Mouse (Mus musculus) liver, postnatal 0 days (tissue): Measurements from ENCODE around the gene Cdk5r2. TPM values are rescaled to one million over a fixed set of nuclear protein-coding genes. Genes with fewer than 3 reads are reported as not detected.

Experiments used
- ATAC-seq: fragments of 200-750 bp; cut with Nextera tagmentation; 2 replicates; pipeline ENCODE4 v1.8.0; 2017; ENCODE audit warnings: mild to moderate bottlenecking, moderate library complexity
- DNase-seq: peaks from one replicate; pipeline ENCODE4 v3.0.0-alpha.2; 2016
- H3K27ac ChIP-seq: fragments of 300-500 bp; sonication (generic); 2 replicates; pipeline ENCODE4 v1.5.1; 2014; ENCODE audit warnings: antibody characterized with exemption, moderate library complexity, mild to moderate bottlenecking, low read depth
- H3K27me3 ChIP-seq: fragments of 300-500 bp; sonication (generic); 2 replicates; pipeline ENCODE4 v1.6.1; 2014; ENCODE audit warnings: low read length, control low read depth, mixed read lengths; ENCODE audit not compliant: insufficient read depth
- H3K36me3 ChIP-seq: fragments of 300-500 bp; sonication (generic); replicated peaks from 2 replicates; pipeline ENCODE4 v1.6.1; 2014; ENCODE audit warnings: mild to moderate bottlenecking, control low read depth, low read length, moderate library complexity, mixed read lengths; ENCODE audit not compliant: insufficient read depth
- H3K4me1 ChIP-seq: fragments of 300-500 bp; sonication (generic); 2 replicates; pipeline ENCODE4 v1.6.1; 2014; ENCODE audit warnings: antibody characterized with exemption, mild to moderate bottlenecking, control low read depth; ENCODE audit not compliant: insufficient read depth
- H3K4me2 ChIP-seq: fragments of 300-500 bp; sonication (generic); 2 replicates; pipeline ENCODE4 v1.6.1; 2014; ENCODE audit warnings: low read depth, mild to moderate bottlenecking, low read length, moderate library complexity, mixed read lengths
- H3K4me3 ChIP-seq: fragments of 300-500 bp; sonication (generic); 2 replicates; pipeline ENCODE4 v1.5.1; 2014; ENCODE audit warnings: low read depth, low read length
- H3K9ac ChIP-seq: fragments of 300-500 bp; sonication (generic); replicated peaks from 2 replicates; pipeline ENCODE4 v1.6.1; 2014; ENCODE audit warnings: mild to moderate bottlenecking, moderate library complexity
- H3K9me3 ChIP-seq: fragments of 300-500 bp; sonication (generic); 2 replicates; pipeline ENCODE4 v1.6.1; 2016; ENCODE audit warnings: mild to moderate bottlenecking, control low read depth, low read length, mixed read lengths
- CTCF ChIP-seq: sonication (generic); IDR thresholded peaks from 2 replicates; pipeline ENCODE4 v1.5.1; 2016; ENCODE audit warnings: antibody characterized with exemption, low read depth
- EP300 ChIP-seq: IDR thresholded peaks from 2 replicates; pipeline ENCODE4 v1.6.1; 2016; ENCODE audit warnings: antibody characterized with exemption, low read depth, mild to moderate bottlenecking
- WGBS: fragments of 180-500 bp; shearing (Covaris S2); extraction: QIAGEN DNeasy Blood & Tissue Kit; methylation state at CpG from one replicate; pipeline ENCODE4 v1.1.7; 2014; ENCODE audit not compliant: insufficient replicate concordance; 5-methylcytosine and 5-hydroxymethylcytosine counted together
- polyA plus RNA-seq: library from polyadenylated mRNA; unstranded; fragments of >200 nt; fragmentation: Nextera tagmentation; extraction: Ambion mirVana; gene quantifications from 2 replicates; pipeline ENCODE4 v1.2.1, GENCODE M21; 2015

The Cdk5r2 gene
- polyA plus RNA-seq, 1 experiment from 2014 or later = not detected

DNA sequence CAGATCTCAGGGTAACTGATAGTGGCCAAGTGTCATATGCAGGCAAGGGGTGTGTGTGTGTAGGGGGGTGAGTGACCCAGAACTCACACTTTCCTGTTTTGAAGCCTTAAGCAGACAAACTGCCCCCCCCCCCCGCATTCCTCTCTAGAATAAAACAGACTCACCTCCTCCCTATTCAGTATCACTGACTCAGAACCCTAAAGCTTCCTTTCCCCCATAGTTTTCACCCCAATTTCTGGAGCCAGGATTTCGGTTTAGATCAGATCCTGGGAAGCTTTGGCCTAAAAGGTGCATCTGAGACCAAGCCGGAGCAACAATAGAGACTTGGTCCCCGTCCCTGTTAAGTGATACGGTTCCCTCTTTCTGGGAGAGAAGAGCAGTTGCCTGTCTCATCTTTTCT, 28.7 kb downstream of the Cdk5r2 start:
- TF ChIP-seq EP300 = no peak
- TF ChIP-seq CTCF = no peak
- H3K9ac ChIP-seq = no peak overlapping the region
- H3K27ac ChIP-seq = no peak overlapping the region
- DNase-seq (no peak), ATAC-seq (no peak)
- no peak overlapping the region for H3K4me2 ChIP-seq
- H3K27me3 ChIP-seq = peaks cover 75% of the 10 kb centered on the region
- peaks cover 3% of the 10 kb centered on the region; the same call in 1 of the 2 replicates for H3K4me1 ChIP-seq
- no peaks in the 10 kb centered on the region for H3K36me3 ChIP-seq
- no peak overlapping the region for H3K4me3 ChIP-seq
- H3K9me3 ChIP-seq = no peaks in the 10 kb centered on the region
- WGBS = 14% methylated on average over 5 of the region's 5 CpGs

DNA sequence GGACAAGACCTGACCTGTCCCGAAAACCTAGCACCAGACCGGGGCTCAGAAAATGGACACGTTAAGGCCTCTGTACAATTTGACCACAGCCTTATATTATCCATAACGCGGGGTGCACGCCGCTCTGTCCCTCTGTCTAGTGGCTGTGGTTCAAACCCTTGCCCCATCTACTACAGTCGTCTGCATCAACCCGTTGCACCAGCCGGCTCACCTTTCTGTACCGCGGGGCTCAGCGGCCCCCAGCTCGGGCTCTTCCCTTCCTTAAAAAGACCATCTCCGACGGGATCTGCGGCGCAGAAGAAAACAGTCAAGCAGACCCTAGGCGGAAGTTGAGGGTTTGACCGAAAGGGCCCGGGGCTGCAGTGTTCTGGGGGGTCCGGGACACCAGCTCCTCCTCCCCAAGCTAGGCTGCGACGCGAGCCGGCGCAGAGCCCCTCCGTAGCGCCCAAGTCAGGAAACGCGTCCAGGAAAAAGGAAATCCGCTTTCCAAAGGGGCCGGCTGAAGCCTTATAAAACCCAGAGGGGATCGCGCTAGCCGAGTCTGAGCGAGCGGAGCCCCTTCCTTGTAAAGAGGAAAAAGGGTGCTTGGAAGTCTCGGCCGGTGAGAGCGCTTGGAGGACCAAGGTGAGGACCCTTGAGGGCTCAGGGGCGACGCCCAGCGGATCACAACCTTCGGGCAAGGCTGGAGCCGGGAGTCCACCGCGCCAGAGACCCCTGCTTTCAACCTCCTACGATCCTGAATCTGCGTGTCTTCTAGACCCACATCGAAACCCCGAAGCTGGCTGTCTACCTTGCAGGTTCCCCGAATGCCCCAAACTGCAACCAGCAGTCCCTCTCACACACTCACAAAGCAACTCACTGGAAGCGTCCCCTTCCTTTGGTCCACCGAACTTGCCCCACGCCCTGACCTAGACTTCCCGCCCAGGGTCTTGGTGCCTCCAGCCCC, 29.7 kb downstream of the Cdk5r2 start:
- peak overlapping the region; percentile 49 for H3K4me2 ChIP-seq
- peak overlapping the region; percentile 17 for H3K4me3 ChIP-seq
- H3K27me3 ChIP-seq = peaks cover 70% of the 10 kb centered on the region
- 1% methylated on average over 57 of the region's 57 CpGs for WGBS
- H3K9me3 ChIP-seq = no peaks in the 10 kb centered on the region
- no peaks in the 10 kb centered on the region for H3K36me3 ChIP-seq
- peaks cover 3% of the 10 kb centered on the region; the same call in 1 of the 2 replicates for H3K4me1 ChIP-seq
- DNase-seq = no peak
- H3K9ac ChIP-seq = no peak overlapping the region
- no peak overlapping the region for H3K27ac ChIP-seq
- ATAC-seq = no peak
- no peak for TF ChIP-seq EP300

DNA sequence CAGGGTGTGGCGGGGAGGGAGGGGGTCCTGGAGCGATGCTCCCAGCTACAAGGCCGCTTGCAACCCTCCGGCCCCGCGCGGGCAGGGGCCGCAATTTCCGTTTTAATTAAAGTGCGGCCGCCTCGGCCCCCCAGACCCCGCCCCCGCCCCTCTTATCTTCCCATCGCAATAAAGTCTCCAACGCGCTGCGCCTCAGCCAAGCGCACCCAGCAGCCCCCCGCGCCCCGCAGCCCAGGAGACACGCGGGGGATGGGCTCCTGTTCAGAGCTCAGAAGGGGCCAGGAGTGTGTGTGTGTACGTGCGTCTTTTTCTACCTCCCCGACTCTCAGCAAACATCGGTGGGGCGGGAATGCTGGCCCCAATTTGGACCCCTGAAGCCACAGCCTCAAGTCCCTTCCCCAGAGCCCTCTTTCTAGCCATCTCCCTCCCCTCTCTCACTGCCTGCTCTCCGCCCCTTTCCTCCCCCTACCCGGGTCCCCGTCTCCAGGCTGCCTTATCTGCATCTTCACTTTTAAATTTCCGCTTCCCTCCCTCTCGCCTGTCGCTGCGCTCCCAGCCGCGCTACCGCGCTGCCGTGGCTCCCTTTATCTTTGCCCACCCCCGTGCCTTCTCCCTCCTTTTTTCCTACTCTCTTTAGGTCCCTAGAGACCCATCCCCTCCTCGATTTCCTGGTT, 30.8 kb downstream of the Cdk5r2 start, which contains the start of gene Fev:
Gene Fev, minus strand, starts transcription at position 51 of the 674 bp plus-strand sequence.
- ATAC-seq (no peak), DNase-seq (no peak)
- Histone ChIP-seq H3K9me3 (no peaks in the 10 kb centered on the region), H3K4me3 (peak within 1 kb of the TSS; percentile 17), H3K4me1 (peaks cover 3% of the 10 kb centered on the region; the same call in 1 of the 2 replicates), H3K27me3 (peaks cover 79% of the 10 kb centered on the region), H3K9ac (no peak within 1 kb of the TSS), H3K36me3 (no peaks in the 10 kb centered on the region), H3K4me2 (peak within 1 kb of the TSS; percentile 49), H3K27ac (no peak within 1 kb of the TSS)
- no peak for TF ChIP-seq EP300
- WGBS = under 1% methylated on average over 42 of the region's 43 CpGs

DNA sequence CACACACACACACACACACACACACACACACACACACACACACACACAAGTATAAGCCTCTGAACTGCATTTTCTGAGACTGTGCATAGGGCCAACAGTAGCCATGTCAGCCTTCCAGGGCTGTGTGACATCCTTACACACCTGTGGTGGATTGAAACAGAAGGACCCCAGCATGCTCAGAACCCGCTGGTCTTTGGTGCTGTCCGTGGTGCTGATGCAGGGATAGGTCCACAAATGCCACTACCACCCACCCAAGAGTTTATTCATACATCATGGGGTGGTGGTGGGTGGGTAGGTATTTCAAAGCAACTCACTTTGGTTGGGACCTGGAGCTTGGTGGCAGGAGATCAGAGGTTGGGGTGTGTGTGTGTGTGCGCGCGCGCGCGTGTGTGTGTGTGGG, 36.8 kb downstream of the Cdk5r2 start:
- Histone ChIP-seq H3K27ac (no peak overlapping the region), H3K4me2 (no peak overlapping the region), H3K36me3 (no peaks in the 10 kb centered on the region), H3K9ac (no peak overlapping the region), H3K4me1 (no peaks in the 10 kb centered on the region), H3K4me3 (no peak overlapping the region), H3K9me3 (no peaks in the 10 kb centered on the region), H3K27me3 (peaks cover 56% of the 10 kb centered on the region)
- ATAC-seq (no peak), DNase-seq (peak; percentile 57)
- 0% methylated on average over 2 of the region's 8 CpGs for WGBS
- no peak for TF ChIP-seq CTCF

DNA sequence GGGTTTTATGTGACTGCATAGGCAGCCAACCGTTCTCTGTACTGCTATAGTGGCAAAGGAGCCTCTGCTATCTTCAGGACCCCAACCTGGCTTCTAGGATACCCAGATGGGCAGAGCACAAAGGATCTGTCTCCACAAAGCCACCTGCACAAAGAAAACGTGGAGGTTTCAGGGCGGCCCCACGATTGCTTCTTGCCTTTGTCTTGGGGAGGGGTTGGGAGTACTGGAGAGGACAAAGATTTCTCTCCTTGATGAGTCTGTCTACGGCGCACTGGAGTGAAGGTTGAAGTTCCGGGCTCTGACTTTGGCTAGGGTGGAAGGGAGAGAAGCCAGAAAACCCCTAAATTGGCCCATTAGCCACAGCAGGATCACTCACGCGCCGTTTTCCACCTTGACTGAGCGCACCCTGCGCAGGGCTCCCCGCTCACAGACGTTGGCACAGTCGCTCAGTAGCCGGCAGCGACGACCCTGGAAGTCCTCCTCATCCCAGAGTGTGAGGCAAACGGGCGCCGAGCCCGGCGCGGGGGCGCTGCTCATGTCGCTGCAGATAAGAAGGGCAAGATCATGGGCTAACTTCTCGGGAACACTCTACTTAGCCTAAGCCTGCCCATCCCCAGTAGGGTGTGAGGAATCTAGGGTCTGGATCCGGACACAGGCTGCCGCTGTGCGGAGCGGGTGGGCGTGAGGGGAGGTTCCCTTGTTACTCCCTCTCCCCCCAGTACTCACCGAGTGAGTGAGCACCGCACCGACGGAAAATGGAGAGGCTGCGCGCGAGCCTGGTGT, 37.8 kb downstream of the Cdk5r2 start:
- Histone ChIP-seq H3K27me3 (peaks cover 54% of the 10 kb centered on the region), H3K9ac (no peak overlapping the region), H3K4me2 (no peak overlapping the region), H3K4me3 (no peak overlapping the region), H3K36me3 (no peaks in the 10 kb centered on the region), H3K9me3 (no peaks in the 10 kb centered on the region), H3K4me1 (no peaks in the 10 kb centered on the region), H3K27ac (no peak overlapping the region)
- ATAC-seq (no peak), DNase-seq (no peak)
- TF ChIP-seq CTCF (no peak), EP300 (no peak)
- 2% methylated on average over 39 of the region's 39 CpGs for WGBS
